Mouse (Mus musculus) lung, postnatal 0 days (tissue): Measurements from ENCODE around the gene Map7. TPM values are rescaled to one million over a fixed set of nuclear protein-coding genes. Genes with fewer than 3 reads are reported as not detected.
A peak's percentile ranks its signal among the peaks of the same experiment; 100 is the strongest.

Experiments used
- ATAC-seq: fragments of 200-750 bp; cut with Nextera tagmentation; 2 replicates; pipeline ENCODE4 v1.8.0; 2017; ENCODE audit warnings: moderate library complexity
- DNase-seq: peaks from one replicate; pipeline ENCODE4 v3.0.0-alpha.2; 2016; ENCODE audit warnings: low spot score
- H3K27ac ChIP-seq: fragments of 300-500 bp; sonication (generic); 2 replicates; pipeline ENCODE4 v1.5.1; 2014; ENCODE audit warnings: antibody characterized with exemption, mild to moderate bottlenecking, low read length, mixed read lengths
- H3K27me3 ChIP-seq: fragments of 300-500 bp; sonication (generic); replicated peaks from 2 replicates; pipeline ENCODE4 v1.6.1; 2014; ENCODE audit warnings: low read length, mixed read lengths; ENCODE audit not compliant: insufficient read depth
- H3K36me3 ChIP-seq: fragments of 300-500 bp; sonication (generic); 2 replicates; pipeline ENCODE4 v1.6.1; 2014; ENCODE audit warnings: low read length, mixed read lengths; ENCODE audit not compliant: insufficient read depth
- H3K4me1 ChIP-seq: fragments of 300-500 bp; sonication (generic); 2 replicates; pipeline ENCODE4 v1.6.1; 2014; ENCODE audit warnings: antibody characterized with exemption, low read depth, low read length, mixed read lengths; ENCODE audit not compliant: insufficient read depth
- H3K4me2 ChIP-seq: fragments of 300-500 bp; sonication (generic); replicated peaks from 2 replicates; pipeline ENCODE4 v1.6.1; 2014; ENCODE audit warnings: low read depth, mild to moderate bottlenecking, low read length, moderate library complexity, mixed read lengths
- H3K4me3 ChIP-seq: fragments of 300-500 bp; sonication (generic); 2 replicates; pipeline ENCODE4 v1.5.1; 2014; ENCODE audit warnings: low read depth, low read length
- H3K9ac ChIP-seq: fragments of 300-500 bp; sonication (generic); replicated peaks from 2 replicates; pipeline ENCODE4 v1.6.1; 2014; ENCODE audit warnings: low read depth, mild to moderate bottlenecking
- H3K9me3 ChIP-seq: fragments of 300-500 bp; sonication (generic); 2 replicates; pipeline ENCODE4 v1.6.1; 2016; ENCODE audit warnings: low read length, mixed read lengths
- CTCF ChIP-seq: IDR thresholded peaks from 2 replicates; pipeline ENCODE4 v1.5.1; 2016; ENCODE audit warnings: antibody characterized with exemption, mild to moderate bottlenecking
- EP300 ChIP-seq: IDR thresholded peaks from 2 replicates; pipeline ENCODE4 v1.6.1; 2016; ENCODE audit warnings: antibody characterized with exemption, mild to moderate bottlenecking, control low read depth
- WGBS: fragments of 180-500 bp; shearing (Covaris S2); extraction: QIAGEN DNeasy Blood & Tissue Kit; methylation state at CpG from one replicate; pipeline ENCODE4 v1.1.7; 2014; 5-methylcytosine and 5-hydroxymethylcytosine counted together
- polyA plus RNA-seq: library from polyadenylated mRNA; unstranded; fragments of >200 nt; fragmentation: Nextera tagmentation; extraction: Ambion mirVana; gene quantifications from 2 replicates; pipeline ENCODE4 v1.2.1, GENCODE M21; 2015

Gene Map7
- polyA plus RNA-seq, 1 experiment from 2014 or later, result 12.9 TPM

- ATAC-seq (no peak), DNase-seq (no peak)
- 54% methylated on average over 9 of the region's 9 CpGs for WGBS
Measured at GRCm38 (mm10) chr10:20202171-20202570, 53.9 kb downstream of the Map7 start.

GRCm38 (mm10) chr10:20202818-20203217, 54.5 kb downstream of the Map7 start:
- Histone ChIP-seq H3K9ac (no peak overlapping the region), H3K36me3 (no peaks in the 10 kb centered on the region), H3K4me1 (no peaks in the 10 kb centered on the region), H3K4me2 (no peak overlapping the region), H3K9me3 (no peaks in the 10 kb centered on the region), H3K4me3 (no peak overlapping the region), H3K27me3 (no peaks in the 10 kb centered on the region), H3K27ac (no peak overlapping the region)
- TF ChIP-seq EP300 (peak; percentile 39; the same call in 1 of the 2 replicates), CTCF (no peak)
- ATAC-seq (peak; percentile 70), DNase-seq (no peak)
- WGBS, result 65% methylated on average over 6 of the region's 6 CpGs

More at GRCm38 (mm10) chr10:20202171-20202570, 53.9 kb downstream of the Map7 start:
- Histone ChIP-seq H3K4me3 (no peak overlapping the region), H3K4me2 (no peak overlapping the region), H3K27me3 (no peaks in the 10 kb centered on the region), H3K27ac (no peak overlapping the region), H3K36me3 (no peaks in the 10 kb centered on the region), H3K9me3 (no peaks in the 10 kb centered on the region), H3K9ac (no peak overlapping the region), H3K4me1 (no peaks in the 10 kb centered on the region)
- no peak for TF ChIP-seq CTCF
- TF ChIP-seq EP300, result no peak

GRCm38 (mm10) chr10:20203502-20203901, 55.2 kb downstream of the Map7 start:
- peak; percentile 19 for ATAC-seq
- Histone ChIP-seq H3K9me3 (no peaks in the 10 kb centered on the region), H3K27ac (no peak overlapping the region), H3K4me3 (no peak overlapping the region), H3K4me1 (no peaks in the 10 kb centered on the region), H3K4me2 (no peak overlapping the region), H3K36me3 (no peaks in the 10 kb centered on the region), H3K27me3 (no peaks in the 10 kb centered on the region), H3K9ac (no peak overlapping the region)
- WGBS, result 58% methylated on average over 6 of the region's 6 CpGs
- no peak for DNase-seq
- TF ChIP-seq EP300 (no peak), CTCF (no peak)

- H3K4me1 ChIP-seq, result no peaks in the 10 kb centered on the region
- no peak overlapping the region for H3K9ac ChIP-seq
- TF ChIP-seq EP300 (no peak), CTCF (no peak)
- H3K27me3 ChIP-seq, result no peaks in the 10 kb centered on the region
- no peaks in the 10 kb centered on the region for H3K9me3 ChIP-seq
- no peak for ATAC-seq
- H3K4me3 ChIP-seq, result no peak overlapping the region
- H3K4me2 ChIP-seq, result no peak overlapping the region
- DNase-seq, result no peak
- H3K36me3 ChIP-seq, result no peaks in the 10 kb centered on the region
- 53% methylated on average over 20 of the region's 20 CpGs for WGBS
- no peak overlapping the region for H3K27ac ChIP-seq
Measured at GRCm38 (mm10) chr10:20204696-20205431, 56.6 kb downstream of the Map7 start.

GRCm38 (mm10) chr10:20206966-20207365, 58.7 kb downstream of the Map7 start:
- H3K27me3 ChIP-seq, result no peaks in the 10 kb centered on the region
- H3K4me3 ChIP-seq, result no peak overlapping the region
- no peak for DNase-seq
- no peak overlapping the region for H3K27ac ChIP-seq
- H3K9me3 ChIP-seq, result no peaks in the 10 kb centered on the region
- H3K36me3 ChIP-seq, result no peaks in the 10 kb centered on the region
- no peak overlapping the region for H3K4me2 ChIP-seq
- TF ChIP-seq EP300 (no peak), CTCF (no peak)
- no peak overlapping the region for H3K9ac ChIP-seq
- no peak for ATAC-seq
- H3K4me1 ChIP-seq, result no peaks in the 10 kb centered on the region
- WGBS, result 81% methylated on average over 7 of the region's 7 CpGs

GRCm38 (mm10) chr10:20209609-20210341, 61.5 kb downstream of the Map7 start:
- Histone ChIP-seq H3K27me3 (no peaks in the 10 kb centered on the region), H3K36me3 (no peaks in the 10 kb centered on the region)
- ATAC-seq, result no peak

More at GRCm38 (mm10) chr10:20209609-20210341, 61.5 kb downstream of the Map7 start:
- H3K9me3 ChIP-seq, result no peaks in the 10 kb centered on the region
- H3K4me1 ChIP-seq, result no peaks in the 10 kb centered on the region; the same call in 1 of the 2 replicates
- H3K4me3 ChIP-seq, result no peak overlapping the region
- H3K9ac ChIP-seq, result no peak overlapping the region
- no peak for TF ChIP-seq EP300
- no peak for TF ChIP-seq CTCF
- H3K4me2 ChIP-seq, result no peak overlapping the region
- no peak overlapping the region for H3K27ac ChIP-seq
- no peak for DNase-seq
- WGBS, result 91% methylated on average over 5 of the region's 5 CpGs
